Mouse (Mus musculus): ENCODE results near the gene Slc12a6. TPM values are rescaled to one million over a fixed set of nuclear protein-coding genes. Genes with fewer than 3 reads are reported as not detected.
"Not testable (repeated sequence)": the region's sequence is repeated elsewhere in the genome, so short reads cannot be mapped to it uniquely, and the experiment has no call there.

The Slc12a6 gene
- polyA plus RNA-seq, 1 experiment from 2014 or later, result 10.6 TPM

- H3K4me1 ChIP-seq (replicated peaks), result peaks cover 20% of the 10 kb centered on the region
- H3K4me3 ChIP-seq (replicated peaks), result peak within 1 kb of the TSS; percentile 74
- H3K36me3 ChIP-seq, result no peaks in the 10 kb centered on the region
- H3K9ac ChIP-seq (replicated peaks), result peak within 1 kb of the TSS; percentile 75
- no peaks in the 10 kb centered on the region for H3K27me3 ChIP-seq
- peak within 1 kb of the TSS; percentile 93 for H3K4me2 ChIP-seq
- 3% methylated on average over 11 of the region's 11 CpGs for WGBS
- peak within 1 kb of the TSS; percentile 89 for H3K27ac ChIP-seq
- ATAC-seq (ENCODE audit: insufficient number of reproducible peaks, insufficient read depth, low FRiP score, low TSS enrichment, low read depth), result peak; percentile 33
- H3K9me3 ChIP-seq, result no peaks in the 10 kb centered on the region
Observed at GRCm38 (mm10) chr2:112266242-112266592, 592 bp downstream of the Slc12a6 start, which contains the start of gene Gm21985. TSS of gene Gm21985 (plus strand) at chr2:112266314.

- Histone ChIP-seq H3K9me3 (no peaks in the 10 kb centered on the region), H3K4me2 (peak overlapping the region; percentile 93), H3K4me1 (replicated peaks) (peaks cover 20% of the 10 kb centered on the region), H3K36me3 (no peaks in the 10 kb centered on the region), H3K9ac (replicated peaks) (no peak overlapping the region), H3K4me3 (replicated peaks) (peak overlapping the region; percentile 74), H3K27ac (no peak overlapping the region), H3K27me3 (no peaks in the 10 kb centered on the region)
- no peak for ATAC-seq (ENCODE audit: insufficient number of reproducible peaks, insufficient read depth, low FRiP score, low TSS enrichment, low read depth)
- WGBS, result 47% methylated on average over 10 of the region's 10 CpGs
Observed at GRCm38 (mm10) chr2:112266780-112267179, 1.2 kb downstream of the Slc12a6 start.

- no peak overlapping the region for H3K9ac ChIP-seq (replicated peaks)
- no peak for ATAC-seq (ENCODE audit: insufficient number of reproducible peaks, insufficient read depth, low FRiP score, low TSS enrichment, low read depth)
- H3K4me1 ChIP-seq (replicated peaks), result peaks cover 18% of the 10 kb centered on the region
- peak overlapping the region; percentile 93 for H3K4me2 ChIP-seq
- WGBS, result 79% methylated on average over 8 of the region's 8 CpGs
- H3K36me3 ChIP-seq, result no peaks in the 10 kb centered on the region
- no peaks in the 10 kb centered on the region for H3K27me3 ChIP-seq
- no peak overlapping the region for H3K27ac ChIP-seq
- H3K9me3 ChIP-seq, result no peaks in the 10 kb centered on the region
- H3K4me3 ChIP-seq (replicated peaks), result no peak overlapping the region
Observed at GRCm38 (mm10) chr2:112267547-112268269, 2.1 kb downstream of the Slc12a6 start.

GRCm38 (mm10) chr2:112270011-112270410, 4.4 kb downstream of the Slc12a6 start:
- no peak overlapping the region for H3K9ac ChIP-seq (replicated peaks)
- 91% methylated on average over 2 of the region's 2 CpGs for WGBS
- no peak for ATAC-seq (ENCODE audit: insufficient number of reproducible peaks, insufficient read depth, low FRiP score, low TSS enrichment, low read depth)
- no peaks in the 10 kb centered on the region for H3K36me3 ChIP-seq
- H3K27me3 ChIP-seq, result no peaks in the 10 kb centered on the region
- no peak overlapping the region for H3K27ac ChIP-seq
- H3K4me1 ChIP-seq (replicated peaks), result peaks cover 11% of the 10 kb centered on the region
- no peak overlapping the region for H3K4me3 ChIP-seq (replicated peaks)
- H3K4me2 ChIP-seq, result no peak overlapping the region
- no peaks in the 10 kb centered on the region for H3K9me3 ChIP-seq

GRCm38 (mm10) chr2:112272909-112273308, 7.3 kb downstream of the Slc12a6 start:
- 91% methylated on average over 2 of the region's 2 CpGs for WGBS

GRCm38 (mm10) chr2:112273474-112273873, 7.8 kb downstream of the Slc12a6 start:
- Histone ChIP-seq H3K4me3 (replicated peaks) (no peak overlapping the region), H3K9ac (replicated peaks) (no peak overlapping the region), H3K4me2 (no peak overlapping the region), H3K4me1 (replicated peaks) (no peaks in the 10 kb centered on the region), H3K9me3 (no peaks in the 10 kb centered on the region), H3K27ac (no peak overlapping the region), H3K27me3 (no peaks in the 10 kb centered on the region), H3K36me3 (no peaks in the 10 kb centered on the region)
- WGBS, result 88% methylated on average over 6 of the region's 6 CpGs
- no peak for ATAC-seq (ENCODE audit: insufficient number of reproducible peaks, insufficient read depth, low FRiP score, low TSS enrichment, low read depth)

More at GRCm38 (mm10) chr2:112272909-112273308, 7.3 kb downstream of the Slc12a6 start:
- H3K9me3 ChIP-seq, result no peaks in the 10 kb centered on the region
- no peak overlapping the region for H3K4me3 ChIP-seq (replicated peaks)
- H3K36me3 ChIP-seq, result no peaks in the 10 kb centered on the region
- H3K27ac ChIP-seq, result no peak overlapping the region
- no peaks in the 10 kb centered on the region for H3K27me3 ChIP-seq
- H3K4me1 ChIP-seq (replicated peaks), result no peaks in the 10 kb centered on the region
- no peak for ATAC-seq (ENCODE audit: insufficient number of reproducible peaks, insufficient read depth, low FRiP score, low TSS enrichment, low read depth)
- no peak overlapping the region for H3K4me2 ChIP-seq
- H3K9ac ChIP-seq (replicated peaks), result no peak overlapping the region

GRCm38 (mm10) chr2:112276870-112277269, 11.2 kb downstream of the Slc12a6 start:
- H3K36me3 ChIP-seq, result no peaks in the 10 kb centered on the region
- no peak for ATAC-seq (ENCODE audit: insufficient number of reproducible peaks, insufficient read depth, low FRiP score, low TSS enrichment, low read depth)
- no peak overlapping the region for H3K9ac ChIP-seq (replicated peaks)
- WGBS, result 97% methylated on average over 3 of the region's 3 CpGs
- H3K4me1 ChIP-seq (replicated peaks), result no peaks in the 10 kb centered on the region
- no peaks in the 10 kb centered on the region for H3K27me3 ChIP-seq
- H3K4me3 ChIP-seq (replicated peaks), result no peak overlapping the region
- no peak overlapping the region for H3K27ac ChIP-seq
- H3K9me3 ChIP-seq, result no peaks in the 10 kb centered on the region
- no peak overlapping the region for H3K4me2 ChIP-seq

GRCm38 (mm10) chr2:112282846-112283245, 17.2 kb downstream of the Slc12a6 start:
- Histone ChIP-seq H3K9me3 (no peaks in the 10 kb centered on the region), H3K9ac (replicated peaks) (no peak overlapping the region), H3K36me3 (no peaks in the 10 kb centered on the region), H3K27me3 (no peaks in the 10 kb centered on the region), H3K4me1 (replicated peaks) (0 out of 2 replicates have a peak, but pooled peaks cover 4% of the 10 kb centered on the region), H3K4me3 (replicated peaks) (no peak overlapping the region), H3K4me2 (no peak overlapping the region), H3K27ac (no peak overlapping the region)
- 91% methylated on average over 1 of the region's 1 CpGs for WGBS
- ATAC-seq (ENCODE audit: insufficient number of reproducible peaks, insufficient read depth, low FRiP score, low TSS enrichment, low read depth), result no peak

- Histone ChIP-seq H3K9ac (replicated peaks) (peak overlapping the region; percentile 65), H3K27ac (no peak overlapping the region), H3K27me3 (no peaks in the 10 kb centered on the region), H3K4me2 (peak overlapping the region; percentile 79), H3K4me1 (replicated peaks) (0 out of 2 replicates have a peak, but pooled peaks cover 4% of the 10 kb centered on the region), H3K4me3 (replicated peaks) (peak overlapping the region; percentile 45), H3K36me3 (no peaks in the 10 kb centered on the region), H3K9me3 (no peaks in the 10 kb centered on the region)
- no peak for ATAC-seq (ENCODE audit: insufficient number of reproducible peaks, insufficient read depth, low FRiP score, low TSS enrichment, low read depth)
- WGBS, result 2% methylated on average over 21 of the region's 21 CpGs
Observed at GRCm38 (mm10) chr2:112284363-112285030, 18.9 kb downstream of the Slc12a6 start.

GRCm38 (mm10) chr2:112285031-112285390, 19.4 kb downstream of the Slc12a6 start:
- 62% methylated on average over 6 of the region's 6 CpGs for WGBS
- Histone ChIP-seq H3K27me3 (no peaks in the 10 kb centered on the region), H3K4me3 (replicated peaks) (peak overlapping the region; percentile 45), H3K36me3 (no peaks in the 10 kb centered on the region), H3K27ac (no peak overlapping the region), H3K9ac (replicated peaks) (no peak overlapping the region), H3K4me2 (peak overlapping the region; percentile 79), H3K9me3 (no peaks in the 10 kb centered on the region), H3K4me1 (replicated peaks) (0 out of 2 replicates have a peak, but pooled peaks cover 4% of the 10 kb centered on the region)
- no peak for ATAC-seq (ENCODE audit: insufficient number of reproducible peaks, insufficient read depth, low FRiP score, low TSS enrichment, low read depth)

- H3K9me3 ChIP-seq; ATAC-seq (ENCODE audit: insufficient number of reproducible peaks, insufficient read depth, low FRiP score, low TSS enrichment, low read depth); H3K27ac ChIP-seq; H3K9ac ChIP-seq (replicated peaks); H3K4me3 ChIP-seq (replicated peaks); H3K27me3 ChIP-seq; H3K4me2 ChIP-seq; H3K4me1 ChIP-seq (replicated peaks); H3K36me3 ChIP-seq: not testable (repeated sequence)
- WGBS, result 89% methylated on average over 1 of the region's 1 CpGs
Observed at GRCm38 (mm10) chr2:112286062-112286461, 20.4 kb downstream of the Slc12a6 start.
